23 mouse cellular contexts compared by ENCODE assay signal in genomic region chr5:96447460-96447859, GRCm38 (mm10).
"Had no signal": no experiment of that assay in that cellular context is flagged by ENCODE, and none has a peak within 500 bp of the region (broad histone marks: within the 10 kb centered on the region; RNA-seq: fewer than 3 reads in every experiment).

No protein-coding gene starts in this region.

- H3K4me2 ChIP-seq: limb, embryonic 12.5 days; limb, embryonic 15.5 days; liver, embryonic 11.5 days; lung, embryonic 14.5 days; midbrain, embryonic 12.5 days; neural tube, embryonic 13.5 days had no signal

- H3K36me3 ChIP-seq: limb, embryonic 12.5 days; limb, embryonic 15.5 days; midbrain, embryonic 12.5 days; neural tube, embryonic 13.5 days had no signal

- H3K4me3 ChIP-seq: limb, embryonic 12.5 days; limb, embryonic 15.5 days; midbrain, embryonic 12.5 days; myocyte; neural tube, embryonic 13.5 days had no signal

- H3K9ac ChIP-seq: limb, embryonic 12.5 days; limb, embryonic 15.5 days; liver, embryonic 14.5 days; liver, postnatal 0 days; lung, embryonic 14.5 days; midbrain, embryonic 12.5 days; neural tube, embryonic 13.5 days had no signal

- ATAC-seq: hindbrain, embryonic 16.5 days; inflammation-experienced regulatory T-cells, adult 6 months; intestine, embryonic 16.5 days; liver, postnatal 0 days; lung, postnatal 0 days; midbrain, embryonic 16.5 days had no signal

- H3K9me3 ChIP-seq: limb, embryonic 12.5 days; limb, embryonic 15.5 days; midbrain, embryonic 12.5 days; neural tube, embryonic 13.5 days had no signal

- H3K4me1 ChIP-seq: limb, embryonic 12.5 days; limb, embryonic 15.5 days; midbrain, embryonic 12.5 days; neural tube, embryonic 13.5 days had no signal

- H3K27ac ChIP-seq: limb, embryonic 12.5 days; limb, embryonic 15.5 days; liver, embryonic 14.5 days; macrophage; midbrain, embryonic 12.5 days; neural tube, embryonic 13.5 days; stomach, postnatal 0 days had no signal

- DNase-seq: left cerebral cortex, postnatal 4 days; liver, postnatal 0 days; lung, embryonic 14.5 days; right cerebral cortex, adult 18-20 months; right cerebral cortex, postnatal 14 days; right cerebral cortex, postnatal 4 days; thymus, adult 2 months; thymus, postnatal 14 days; thymus, postnatal 4 days had no signal

- H3K27me3 ChIP-seq: limb, embryonic 12.5 days; limb, embryonic 15.5 days; midbrain, embryonic 12.5 days; neural tube, embryonic 13.5 days had no signal
